Mouse (Mus musculus): ENCODE measurements around the gene Ttyh3. TPM values are rescaled to one million over a fixed set of nuclear protein-coding genes. Genes with fewer than 3 reads are reported as not detected.

The Ttyh3 gene
- polyA plus RNA-seq, 1 experiment from 2014 or later: 16.3 TPM

GRCm38 (mm10) chr5:140582995-140583731 is 65.7 kb downstream of the Ttyh3 start:
- no peak overlapping the region for H3K9ac ChIP-seq (ENCODE audit: low read length)
- 44% methylated on average over 8 of the region's 8 CpGs for WGBS
- no peak for ATAC-seq (replicated peaks; ENCODE audit: extremely low read depth, insufficient read depth, low FRiP score)

GRCm38 (mm10) chr5:140581569-140581968 is 67.3 kb downstream of the Ttyh3 start:
- Histone ChIP-seq H3K27ac (ENCODE audit: low read length) (no peak overlapping the region), H3K4me1 (ENCODE audit: control insufficient read depth, insufficient read depth, low read length) (peaks cover 5% of the 10 kb centered on the region; the same call in 1 of the 2 replicates), H3K4me2 (ENCODE audit: low read depth, low read length) (no peak overlapping the region), H3K27me3 (ENCODE audit: control insufficient read depth, insufficient read depth, low read length) (peaks cover 4% of the 10 kb centered on the region; the same call in 1 of the 2 replicates), H3K9me3 (replicated peaks; ENCODE audit: control insufficient read depth, low read length) (no peaks in the 10 kb centered on the region), H3K9ac (ENCODE audit: low read length) (no peak overlapping the region), H3K4me3 (ENCODE audit: low read length) (no peak overlapping the region), H3K36me3 (ENCODE audit: control insufficient read depth, insufficient read depth) (no peaks in the 10 kb centered on the region)
- WGBS: 17% methylated on average over 5 of the region's 5 CpGs
- no peak; the same call in 1 of the 2 replicates for ATAC-seq (replicated peaks; ENCODE audit: extremely low read depth, insufficient read depth, low FRiP score)

More at GRCm38 (mm10) chr5:140582995-140583731, 65.7 kb downstream of the Ttyh3 start:
- Histone ChIP-seq H3K27me3 (ENCODE audit: control insufficient read depth, insufficient read depth, low read length) (peaks cover 4% of the 10 kb centered on the region; the same call in 1 of the 2 replicates), H3K27ac (ENCODE audit: low read length) (no peak overlapping the region), H3K9me3 (replicated peaks; ENCODE audit: control insufficient read depth, low read length) (no peaks in the 10 kb centered on the region), H3K4me3 (ENCODE audit: low read length) (no peak overlapping the region), H3K4me1 (ENCODE audit: control insufficient read depth, insufficient read depth, low read length) (peaks cover 5% of the 10 kb centered on the region; the same call in 1 of the 2 replicates), H3K4me2 (ENCODE audit: low read depth, low read length) (no peak overlapping the region), H3K36me3 (ENCODE audit: control insufficient read depth, insufficient read depth) (no peaks in the 10 kb centered on the region)

GRCm38 (mm10) chr5:140579771-140580170 is 69.1 kb downstream of the Ttyh3 start:
- 46% methylated on average over 6 of the region's 6 CpGs for WGBS

GRCm38 (mm10) chr5:140579221-140579620 is 69.6 kb downstream of the Ttyh3 start:
- ATAC-seq (replicated peaks; ENCODE audit: extremely low read depth, insufficient read depth, low FRiP score): no peak
- H3K36me3 ChIP-seq (ENCODE audit: control insufficient read depth, insufficient read depth): no peaks in the 10 kb centered on the region
- no peak overlapping the region for H3K9ac ChIP-seq (ENCODE audit: low read length)
- 56% methylated on average over 9 of the region's 9 CpGs for WGBS
- H3K9me3 ChIP-seq (replicated peaks; ENCODE audit: control insufficient read depth, low read length): no peaks in the 10 kb centered on the region
- H3K27ac ChIP-seq (ENCODE audit: low read length): no peak overlapping the region
- no peak overlapping the region for H3K4me2 ChIP-seq (ENCODE audit: low read depth, low read length)
- no peak overlapping the region for H3K4me3 ChIP-seq (ENCODE audit: low read length)
- peaks cover 10% of the 10 kb centered on the region for H3K4me1 ChIP-seq (ENCODE audit: control insufficient read depth, insufficient read depth, low read length)
- H3K27me3 ChIP-seq (ENCODE audit: control insufficient read depth, insufficient read depth, low read length): peaks cover 4% of the 10 kb centered on the region; the same call in 1 of the 2 replicates

More at GRCm38 (mm10) chr5:140579771-140580170, 69.1 kb downstream of the Ttyh3 start:
- H3K27ac ChIP-seq (ENCODE audit: low read length): no peak overlapping the region
- no peak for ATAC-seq (replicated peaks; ENCODE audit: extremely low read depth, insufficient read depth, low FRiP score)
- H3K4me3 ChIP-seq (ENCODE audit: low read length): no peak overlapping the region
- no peaks in the 10 kb centered on the region for H3K36me3 ChIP-seq (ENCODE audit: control insufficient read depth, insufficient read depth)
- H3K4me2 ChIP-seq (ENCODE audit: low read depth, low read length): no peak overlapping the region
- H3K27me3 ChIP-seq (ENCODE audit: control insufficient read depth, insufficient read depth, low read length): peaks cover 4% of the 10 kb centered on the region; the same call in 1 of the 2 replicates
- H3K9me3 ChIP-seq (replicated peaks; ENCODE audit: control insufficient read depth, low read length): no peaks in the 10 kb centered on the region
- peaks cover 10% of the 10 kb centered on the region for H3K4me1 ChIP-seq (ENCODE audit: control insufficient read depth, insufficient read depth, low read length)
- H3K9ac ChIP-seq (ENCODE audit: low read length): no peak overlapping the region

- Histone ChIP-seq H3K9ac (ENCODE audit: low read length) (no peak overlapping the region), H3K4me3 (ENCODE audit: low read length) (no peak overlapping the region), H3K9me3 (replicated peaks; ENCODE audit: control insufficient read depth, low read length) (no peaks in the 10 kb centered on the region), H3K36me3 (ENCODE audit: control insufficient read depth, insufficient read depth) (no peaks in the 10 kb centered on the region), H3K27me3 (ENCODE audit: control insufficient read depth, insufficient read depth, low read length) (peaks cover 4% of the 10 kb centered on the region; the same call in 1 of the 2 replicates), H3K4me1 (ENCODE audit: control insufficient read depth, insufficient read depth, low read length) (peaks cover 17% of the 10 kb centered on the region), H3K27ac (ENCODE audit: low read length) (0 out of 2 replicates have a peak overlapping the region, but pooled peaks have one; percentile 4), H3K4me2 (ENCODE audit: low read depth, low read length) (no peak overlapping the region)
- ATAC-seq (replicated peaks; ENCODE audit: extremely low read depth, insufficient read depth, low FRiP score): 0 out of 2 replicates have a peak, but pooled peaks have one; percentile 21
- 52% methylated on average over 5 of the region's 5 CpGs for WGBS
Measured at GRCm38 (mm10) chr5:140575381-140575866, 73.4 kb downstream of the Ttyh3 start.

GRCm38 (mm10) chr5:140572611-140573010 is 76.2 kb downstream of the Ttyh3 start:
- no peaks in the 10 kb centered on the region for H3K9me3 ChIP-seq (replicated peaks; ENCODE audit: control insufficient read depth, low read length)
- no peak overlapping the region for H3K4me2 ChIP-seq (ENCODE audit: low read depth, low read length)
- no peak overlapping the region for H3K4me3 ChIP-seq (ENCODE audit: low read length)
- H3K27ac ChIP-seq (ENCODE audit: low read length): no peak overlapping the region
- no peaks in the 10 kb centered on the region for H3K36me3 ChIP-seq (ENCODE audit: control insufficient read depth, insufficient read depth)
- ATAC-seq (replicated peaks; ENCODE audit: extremely low read depth, insufficient read depth, low FRiP score): no peak
- peaks cover 24% of the 10 kb centered on the region for H3K4me1 ChIP-seq (ENCODE audit: control insufficient read depth, insufficient read depth, low read length)
- no peaks in the 10 kb centered on the region for H3K27me3 ChIP-seq (ENCODE audit: control insufficient read depth, insufficient read depth, low read length)
- no peak overlapping the region for H3K9ac ChIP-seq (ENCODE audit: low read length)
- 48% methylated on average over 6 of the region's 6 CpGs for WGBS

- Histone ChIP-seq H3K4me1 (ENCODE audit: control insufficient read depth, insufficient read depth, low read length) (peaks cover 24% of the 10 kb centered on the region), H3K9ac (ENCODE audit: low read length) (no peak overlapping the region)
- WGBS: 32% methylated on average over 10 of the region's 10 CpGs
Measured at GRCm38 (mm10) chr5:140571673-140572072, 77.2 kb downstream of the Ttyh3 start.

GRCm38 (mm10) chr5:140571201-140571600 is 77.6 kb downstream of the Ttyh3 start:
- H3K4me2 ChIP-seq (ENCODE audit: low read depth, low read length): no peak overlapping the region
- H3K9ac ChIP-seq (ENCODE audit: low read length): no peak overlapping the region

More at GRCm38 (mm10) chr5:140571673-140572072, 77.2 kb downstream of the Ttyh3 start:
- H3K9me3 ChIP-seq (replicated peaks; ENCODE audit: control insufficient read depth, low read length): no peaks in the 10 kb centered on the region
- no peaks in the 10 kb centered on the region for H3K36me3 ChIP-seq (ENCODE audit: control insufficient read depth, insufficient read depth)
- no peaks in the 10 kb centered on the region for H3K27me3 ChIP-seq (ENCODE audit: control insufficient read depth, insufficient read depth, low read length)
- no peak overlapping the region for H3K4me2 ChIP-seq (ENCODE audit: low read depth, low read length)
- ATAC-seq (replicated peaks; ENCODE audit: extremely low read depth, insufficient read depth, low FRiP score): peak; percentile 42; the same call in 1 of the 2 replicates
- no peak overlapping the region for H3K4me3 ChIP-seq (ENCODE audit: low read length)
- H3K27ac ChIP-seq (ENCODE audit: low read length): peak overlapping the region; percentile 28; the same call in 1 of the 2 replicates

More at GRCm38 (mm10) chr5:140571201-140571600, 77.6 kb downstream of the Ttyh3 start:
- Histone ChIP-seq H3K36me3 (ENCODE audit: control insufficient read depth, insufficient read depth) (no peaks in the 10 kb centered on the region), H3K4me1 (ENCODE audit: control insufficient read depth, insufficient read depth, low read length) (peaks cover 24% of the 10 kb centered on the region), H3K4me3 (ENCODE audit: low read length) (no peak overlapping the region), H3K27me3 (ENCODE audit: control insufficient read depth, insufficient read depth, low read length) (no peaks in the 10 kb centered on the region), H3K27ac (ENCODE audit: low read length) (no peak overlapping the region), H3K9me3 (replicated peaks; ENCODE audit: control insufficient read depth, low read length) (no peaks in the 10 kb centered on the region)
- 72% methylated on average over 4 of the region's 4 CpGs for WGBS
- no peak for ATAC-seq (replicated peaks; ENCODE audit: extremely low read depth, insufficient read depth, low FRiP score)
